Mouse (Mus musculus) layer of hippocampus, postnatal 36 days (tissue): ENCODE results near the gene B3galt5. TPM values are rescaled to one million over a fixed set of nuclear protein-coding genes. Genes with fewer than 3 reads are reported as not detected.

Experiments used
- DNase-seq, 2 experiments: peaks; one replicate each; pipeline ENCODE4 v3.0.0; 2022
- total RNA-seq, 2 experiments: library from RNA; stranded (reverse); gene quantifications; 2 replicates each; pipeline ENCODE4 v1.2.3; 2021

B3galt5 gene
- total RNA-seq, 2 experiments from 2014 or later, result 48.7 to 57.1 TPM

GRCm38 (mm10) chr16:96348070-96348469 is 112.5 kb downstream of the B3galt5 start:
- DNase-seq, result no peak

- DNase-seq, result no peak
These were observed 113.2 kb downstream of the B3galt5 start for GRCm38 (mm10) chr16:96348766-96349165.

- no peak for DNase-seq
These were observed 115.9 kb downstream of the B3galt5 start for GRCm38 (mm10) chr16:96351520-96351919.

- DNase-seq, result no peak
These were observed 117.8 kb downstream of the B3galt5 start for GRCm38 (mm10) chr16:96353296-96353896.

GRCm38 (mm10) chr16:96353996-96354395 is 118.4 kb downstream of the B3galt5 start:
- DNase-seq, result no peak

- no peak for DNase-seq
These were observed 122.3 kb downstream of the B3galt5 start for GRCm38 (mm10) chr16:96357903-96358302.

GRCm38 (mm10) chr16:96361305-96362124 is 125.9 kb downstream of the B3galt5 start:
- no peak for DNase-seq

- no peak for DNase-seq
These were observed 127.3 kb downstream of the B3galt5 start for GRCm38 (mm10) chr16:96362873-96363272.

GRCm38 (mm10) chr16:96363277-96363676 is 127.7 kb downstream of the B3galt5 start:
- DNase-seq, result no peak

- DNase-seq, result no peak
These were observed 129.3 kb downstream of the B3galt5 start for GRCm38 (mm10) chr16:96364870-96365269.

Other genes starting within 250 kb of the B3galt5 start
- gene Psmg1, start 244.8 kb upstream of the B3galt5 start, total RNA-seq, result 10 to 100 TPM; 16.6 to 16.7 TPM
- 100 to 1,000 TPM; 138 to 140 TPM for gene Brwd1, start 153.3 kb upstream of the B3galt5 start, total RNA-seq
- 10 to 100 TPM; 79.7 to 91.4 TPM for gene Hmgn1, start 108.1 kb upstream of the B3galt5 start, total RNA-seq
- gene Wrb, start 90.4 kb upstream of the B3galt5 start, total RNA-seq, result 10 to 100 TPM; 70.8 to 73.3 TPM
- gene Lca5l, start 43.5 kb upstream of the B3galt5 start, total RNA-seq, result 1 to 10 TPM; 1.6 to 1.7 TPM
- 1 to 10 TPM; 2.2 to 2.9 TPM for gene Sh3bgr, start 35.4 kb upstream of the B3galt5 start, total RNA-seq
- gene Itgb2l, start 207.8 kb downstream of the B3galt5 start, total RNA-seq, result not detected
- gene Pcp4, start 231.8 kb downstream of the B3galt5 start, total RNA-seq, result 100 to 1,000 TPM; 289 to 293 TPM